Mouse (Mus musculus): ENCODE results near the gene Cplx3.

DNA sequence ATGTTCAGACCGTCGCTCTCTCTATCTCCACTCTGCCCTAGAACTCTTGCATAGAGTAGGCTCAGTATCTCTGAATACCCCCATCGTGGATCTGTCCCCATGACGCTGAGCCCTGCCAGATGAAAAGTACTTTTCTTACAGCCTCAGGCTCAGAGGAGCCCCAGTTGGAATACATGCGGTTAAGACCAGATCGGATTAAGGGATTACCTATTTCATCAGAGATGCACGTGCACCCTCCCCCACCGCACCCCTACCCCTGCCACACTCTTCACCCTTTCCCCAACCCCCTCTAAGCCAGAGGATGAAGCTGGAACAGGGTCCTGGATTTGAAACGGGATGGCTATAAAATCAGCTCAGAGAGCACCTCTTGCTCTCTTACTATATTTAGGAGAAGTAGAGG is 578 bp downstream of the Cplx3 start:
- TF ChIP-seq POLR2A (IDR thresholded peaks at IDR 0.05; ENCODE audit: control insufficient read depth in 1 of 2, insufficient read depth in 1 of 2, low read depth in 1 of 2, low read length in 2 of 2, poor library complexity in 1 of 2) (no peak), MAFK (IDR thresholded peaks at IDR 0.05; ENCODE audit: borderline replicate concordance, low read depth, low read length) (no peak), CTCF (IDR thresholded peaks at IDR 0.05 in 2 of 3, conservative IDR thresholded peaks at IDR 0.05 in 1 of 3; ENCODE audit: control insufficient read depth in 1 of 3, insufficient read depth in 1 of 3, low read depth in 2 of 3, low read length in 3 of 3, poor library complexity in 1 of 3, severe bottlenecking in 1 of 3) (no peak), ZC3H11A (IDR thresholded peaks at IDR 0.05; ENCODE audit: low read depth, low read length) (no peak), HCFC1 (IDR thresholded peaks at IDR 0.05; ENCODE audit: low read depth, low read length) (no peak), POLR2AphosphoS5 (IDR thresholded peaks at IDR 0.05; ENCODE audit: borderline replicate concordance, low read depth, low read length) (no peak), MAZ (IDR thresholded peaks at IDR 0.05; ENCODE audit: low read depth, low read length) (no peak), NRF1 (IDR thresholded peaks at IDR 0.05; ENCODE audit: insufficient read depth, low read depth, low read length, poor library complexity, severe bottlenecking) (no peak), TAL1 (IDR thresholded peaks at IDR 0.05; ENCODE audit: low read length) (no peak), BHLHE40 (IDR thresholded peaks at IDR 0.05; ENCODE audit: borderline replicate concordance, low read depth, low read length) (no peak)
